Mouse (Mus musculus) lung, adult 2 months (tissue): ENCODE results near the gene Tor2a. TPM values are rescaled to one million over a fixed set of nuclear protein-coding genes. Genes with fewer than 3 reads are reported as not detected.

ENCODE experiments used
- DNase-seq: peaks from one replicate; pipeline ENCODE4 v3.0.0; 2022
- H3K4me1 ChIP-seq: fragments of 200-500 bp; 2 replicates; pipeline ENCODE4 v1.6.1; 2011; ENCODE audit warnings: low read length; ENCODE audit not compliant: control insufficient read depth, insufficient read depth
- H3K4me3 ChIP-seq: fragments of 200-500 bp; replicated peaks from 2 replicates; pipeline ENCODE3; 2011; ENCODE audit warnings: low read depth, mild to moderate bottlenecking, control low read depth, low read length; ENCODE audit errors: extremely low read depth
- CTCF ChIP-seq: fragments of 200-500 bp; IDR thresholded peaks from 2 replicates; pipeline ENCODE4 v1.5.1; 2011; ENCODE audit warnings: mild to moderate bottlenecking, low read length, control low read depth; ENCODE audit not compliant: insufficient read depth
- POLR2A ChIP-seq: fragments of 200-500 bp; IDR thresholded peaks from 2 replicates; pipeline ENCODE4 v1.6.1; 2011; ENCODE audit warnings: low read depth, mild to moderate bottlenecking, control low read depth, low read length, borderline replicate concordance; ENCODE audit errors: extremely low read depth
- WGBS: fragments of 180-500 bp; shearing (Covaris S2); methylation state at CpG from one replicate; pipeline ENCODE4 v1.1.7; 2018; 5-methylcytosine and 5-hydroxymethylcytosine counted together
- polyA plus RNA-seq: library from polyadenylated mRNA; depleted of rRNA; stranded (reverse); fragments of >200 nt; gene quantifications from 2 replicates; pipeline ENCODE4 v1.2.3, GENCODE M21; 2012

The Tor2a gene
- polyA plus RNA-seq, 1 experiment = 67.8 TPM

DNA sequence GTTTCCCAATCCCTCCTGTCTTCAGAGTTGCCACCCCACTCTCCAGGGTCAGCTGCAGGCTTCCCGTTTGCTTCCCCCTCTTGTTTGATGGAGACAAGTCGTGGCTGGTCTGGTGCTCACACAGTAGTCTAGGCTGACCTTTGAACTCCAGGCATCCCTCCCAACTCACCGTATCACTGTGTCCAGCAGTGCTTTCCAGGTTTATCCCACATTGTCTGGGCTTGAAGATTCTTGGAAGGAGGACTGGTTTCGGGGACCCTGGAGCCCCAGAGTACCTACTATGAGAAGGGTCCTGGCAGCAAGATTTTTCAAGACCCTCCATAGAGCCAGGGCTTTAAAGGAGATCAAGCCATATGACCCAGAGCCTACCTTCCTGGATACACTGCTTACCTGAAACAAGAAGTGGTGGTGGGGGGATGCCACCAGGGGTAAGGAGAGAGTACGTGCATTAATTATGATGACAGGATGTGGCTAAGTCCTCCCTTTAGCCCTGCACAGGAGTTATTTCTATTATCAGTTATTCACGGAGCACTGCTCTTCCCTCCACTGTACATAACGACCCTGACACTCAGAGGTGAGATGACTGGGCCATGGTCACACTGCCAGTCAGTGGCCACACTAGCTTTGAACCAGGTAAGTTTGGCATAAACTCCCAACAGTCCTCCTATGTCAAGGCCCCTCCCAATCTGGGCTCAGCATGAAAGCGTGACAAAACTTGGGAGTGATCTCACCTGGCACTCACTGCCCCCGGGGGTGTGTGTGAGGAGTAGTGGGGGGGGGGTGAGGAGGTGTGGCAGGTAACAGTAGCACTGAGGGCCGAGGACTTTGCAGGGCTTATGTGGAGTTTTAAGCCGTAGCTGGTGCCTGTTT lies 42.7 kb upstream of the Tor2a start:
- Histone ChIP-seq H3K4me3 (no peak overlapping the region), H3K4me1 (peaks cover 27% of the 10 kb centered on the region)
- WGBS = 34% methylated on average over 11 of the region's 11 CpGs
- no peak for DNase-seq
- TF ChIP-seq POLR2A (no peak), CTCF (no peak)

DNA sequence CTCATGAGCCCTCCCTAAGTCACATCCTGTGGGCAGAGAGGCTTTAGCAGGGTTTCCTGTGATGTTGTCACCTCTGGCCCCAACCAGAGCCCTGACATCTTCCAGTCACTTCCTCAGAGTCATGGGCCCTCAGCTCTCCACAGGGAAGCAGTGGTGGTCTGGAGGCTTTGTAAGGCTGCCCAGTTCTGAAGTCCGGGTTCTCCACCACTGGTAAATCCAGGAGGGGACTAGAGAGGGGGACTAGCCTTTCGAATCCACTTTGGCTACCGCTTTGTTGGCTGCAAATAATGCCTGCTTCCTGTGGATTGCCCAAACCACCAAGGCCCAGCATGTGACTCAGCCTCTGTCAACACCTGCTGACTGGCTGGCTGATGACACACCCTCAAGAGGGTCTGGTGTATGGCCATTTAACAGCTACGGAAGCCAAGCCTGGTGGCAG lies 42.0 kb upstream of the Tor2a start:
- H3K4me1 ChIP-seq = peaks cover 27% of the 10 kb centered on the region
- DNase-seq = peak; percentile 43
- TF ChIP-seq POLR2A (peak; percentile 27; the same call in 1 of the 2 replicates), CTCF (peak; percentile 11; the same call in 1 of the 2 replicates)
- WGBS = 18% methylated on average over 4 of the region's 4 CpGs
- no peak overlapping the region for H3K4me3 ChIP-seq

DNA sequence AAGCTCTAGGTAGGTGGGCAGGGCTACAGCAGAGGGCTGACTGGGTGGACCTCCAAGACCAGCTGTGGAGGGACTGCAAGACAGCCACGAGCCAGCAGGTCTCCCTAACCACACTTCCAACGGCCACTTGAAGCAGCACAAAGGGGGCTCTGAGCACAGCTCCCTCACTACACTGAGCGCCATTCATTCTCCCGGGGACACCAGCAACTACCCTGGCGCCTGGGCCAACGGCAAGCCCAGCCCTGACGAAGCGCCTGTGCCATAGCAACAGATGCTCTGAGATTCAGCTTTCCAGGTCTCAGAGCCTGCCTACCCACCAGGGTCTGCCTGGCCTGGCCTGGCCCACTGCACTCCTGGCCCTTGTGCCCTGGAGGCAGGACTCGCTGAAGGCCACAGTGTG lies 38.3 kb upstream of the Tor2a start:
- H3K4me3 ChIP-seq = no peak overlapping the region
- TF ChIP-seq POLR2A (no peak), CTCF (no peak)
- WGBS = 70% methylated on average over 9 of the region's 9 CpGs
- DNase-seq = no peak
- peaks cover 17% of the 10 kb centered on the region for H3K4me1 ChIP-seq

DNA sequence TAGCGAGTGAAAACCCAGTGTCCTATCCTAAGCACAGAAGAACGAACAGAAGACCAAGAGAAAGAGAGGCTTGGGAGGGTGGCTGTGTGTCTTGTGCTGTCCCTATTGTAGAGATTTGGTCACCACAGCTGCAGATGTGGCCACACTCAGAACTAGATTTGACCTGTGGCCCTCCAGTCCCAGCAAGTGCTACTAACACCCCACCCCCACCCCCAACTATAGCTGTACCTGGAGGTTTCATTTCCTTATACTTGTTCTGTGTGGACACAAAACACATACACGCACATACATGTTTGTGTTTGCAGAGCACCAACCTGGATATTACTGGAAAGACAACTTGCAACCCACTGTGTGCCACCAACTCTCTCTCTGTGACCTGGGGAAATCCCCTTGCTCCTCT lies 37.0 kb upstream of the Tor2a start:
- WGBS = 80% methylated on average over 3 of the region's 3 CpGs
- no peak for DNase-seq
- Histone ChIP-seq H3K4me3 (no peak overlapping the region), H3K4me1 (peaks cover 4% of the 10 kb centered on the region)
- TF ChIP-seq CTCF (no peak), POLR2A (no peak)

DNA sequence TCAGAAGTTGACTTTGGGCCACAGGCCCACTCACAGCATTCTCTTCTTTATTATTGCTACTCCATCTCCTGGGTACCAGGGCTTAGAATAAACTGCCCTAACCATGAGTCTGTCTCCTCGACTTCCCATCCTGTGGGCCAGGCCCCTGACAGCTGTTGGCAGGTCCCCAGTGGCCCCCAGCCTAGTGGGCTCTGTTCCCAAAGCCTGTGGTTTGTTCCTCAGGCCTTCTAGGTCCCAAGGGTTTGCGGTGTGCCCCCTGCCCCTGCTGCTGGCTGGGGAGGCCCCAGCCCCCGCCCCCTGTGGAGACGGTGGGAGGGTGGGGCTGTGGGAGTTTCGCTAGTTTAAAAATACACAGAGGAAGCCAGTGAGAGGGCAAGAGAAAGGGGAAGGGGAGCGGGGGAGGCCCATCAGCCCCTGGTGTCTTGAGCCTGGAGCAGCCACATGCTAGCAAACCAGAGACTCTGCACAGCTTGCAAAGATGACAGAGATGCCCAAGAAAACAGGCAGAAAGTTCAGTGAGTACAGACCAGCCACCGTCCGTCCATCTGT lies 36.3 kb upstream of the Tor2a start, which contains the start of gene Sh2d3c:
Sh2d3c (plus strand) TSS at position 375 of the 549 bp plus-strand sequence.
- Histone ChIP-seq H3K4me3 (peak within 1 kb of the TSS; percentile 58), H3K4me1 (no peaks in the 10 kb centered on the region; the same call in 1 of the 2 replicates)
- DNase-seq = no peak
- 36% methylated on average over 8 of the region's 8 CpGs for whole genome bisulfite sequencing
- TF ChIP-seq CTCF (no peak), POLR2A (no peak)

DNA sequence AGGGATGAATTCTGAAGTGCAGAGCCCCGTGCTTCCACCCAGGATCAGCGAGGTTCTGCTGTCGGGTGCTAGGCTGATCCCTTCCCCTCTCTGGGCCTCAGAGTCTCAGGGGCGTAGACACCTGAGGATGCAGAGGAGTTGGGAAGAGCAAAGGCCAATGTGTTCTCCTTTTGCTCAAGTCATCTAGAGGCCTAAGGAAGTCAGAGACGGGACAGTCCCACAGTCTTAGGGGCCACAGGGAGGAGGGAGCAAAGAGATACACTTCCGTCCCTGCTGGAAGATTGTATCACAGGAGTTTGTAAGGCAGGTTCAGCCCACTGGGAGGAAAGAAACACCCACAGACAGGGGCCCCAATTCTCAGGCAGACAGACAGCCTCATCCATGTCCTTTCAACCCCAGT lies 35.0 kb upstream of the Tor2a start:
- Histone ChIP-seq H3K4me1 (peaks cover 1% of the 10 kb centered on the region), H3K4me3 (peak overlapping the region; percentile 4)
- 53% methylated on average over 6 of the region's 6 CpGs for WGBS

DNA sequence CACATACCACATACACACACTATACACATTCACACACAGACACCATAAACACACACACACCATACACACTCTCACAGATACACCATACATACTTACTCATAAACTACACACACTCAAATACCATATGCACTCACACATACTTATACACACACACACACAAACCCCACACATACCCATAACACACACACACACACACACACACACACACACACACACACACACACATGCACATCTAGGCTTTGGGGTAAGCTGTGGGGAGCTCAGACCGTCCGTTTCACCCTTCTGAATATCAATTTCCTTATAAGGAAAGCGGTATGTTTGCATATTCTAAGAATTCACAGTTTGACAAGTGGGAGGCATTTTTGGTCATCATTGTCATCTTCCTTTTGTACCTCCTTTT lies 34.5 kb upstream of the Tor2a start:
- DNase-seq = no peak
- H3K4me3 ChIP-seq = no peak overlapping the region
- TF ChIP-seq CTCF (no peak), POLR2A (no peak)
- H3K4me1 ChIP-seq = peaks cover 3% of the 10 kb centered on the region
- 59% methylated on average over 3 of the region's 3 CpGs for WGBS

More for the DNA sequence above, 35.0 kb upstream of the Tor2a start:
- no peak for TF ChIP-seq CTCF
- TF ChIP-seq POLR2A = no peak
- no peak for DNase-seq

DNA sequence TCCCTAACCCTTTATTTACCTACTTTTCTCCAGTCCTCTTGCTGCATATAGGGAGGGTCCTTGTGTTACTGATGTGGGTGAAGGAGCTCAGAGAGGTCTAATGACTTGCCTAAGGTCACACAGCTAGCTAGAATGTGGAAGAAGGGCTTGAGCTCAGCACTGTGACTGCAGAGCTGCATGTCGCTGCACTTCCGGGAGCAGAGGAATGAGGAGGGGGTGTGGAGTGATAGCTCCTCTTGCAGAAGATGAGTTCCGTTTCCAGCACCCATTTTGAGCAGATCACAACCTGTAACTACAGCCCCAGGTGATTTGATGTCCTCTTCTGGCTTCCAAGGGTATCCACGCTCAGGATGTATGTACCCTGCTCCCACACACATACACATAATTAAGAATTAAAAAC lies 32.9 kb upstream of the Tor2a start:
- H3K4me1 ChIP-seq = peaks cover 3% of the 10 kb centered on the region
- no peak overlapping the region for H3K4me3 ChIP-seq
- WGBS = 83% methylated on average over 4 of the region's 4 CpGs
- no peak for DNase-seq
- no peak for TF ChIP-seq CTCF
- TF ChIP-seq POLR2A = no peak

DNA sequence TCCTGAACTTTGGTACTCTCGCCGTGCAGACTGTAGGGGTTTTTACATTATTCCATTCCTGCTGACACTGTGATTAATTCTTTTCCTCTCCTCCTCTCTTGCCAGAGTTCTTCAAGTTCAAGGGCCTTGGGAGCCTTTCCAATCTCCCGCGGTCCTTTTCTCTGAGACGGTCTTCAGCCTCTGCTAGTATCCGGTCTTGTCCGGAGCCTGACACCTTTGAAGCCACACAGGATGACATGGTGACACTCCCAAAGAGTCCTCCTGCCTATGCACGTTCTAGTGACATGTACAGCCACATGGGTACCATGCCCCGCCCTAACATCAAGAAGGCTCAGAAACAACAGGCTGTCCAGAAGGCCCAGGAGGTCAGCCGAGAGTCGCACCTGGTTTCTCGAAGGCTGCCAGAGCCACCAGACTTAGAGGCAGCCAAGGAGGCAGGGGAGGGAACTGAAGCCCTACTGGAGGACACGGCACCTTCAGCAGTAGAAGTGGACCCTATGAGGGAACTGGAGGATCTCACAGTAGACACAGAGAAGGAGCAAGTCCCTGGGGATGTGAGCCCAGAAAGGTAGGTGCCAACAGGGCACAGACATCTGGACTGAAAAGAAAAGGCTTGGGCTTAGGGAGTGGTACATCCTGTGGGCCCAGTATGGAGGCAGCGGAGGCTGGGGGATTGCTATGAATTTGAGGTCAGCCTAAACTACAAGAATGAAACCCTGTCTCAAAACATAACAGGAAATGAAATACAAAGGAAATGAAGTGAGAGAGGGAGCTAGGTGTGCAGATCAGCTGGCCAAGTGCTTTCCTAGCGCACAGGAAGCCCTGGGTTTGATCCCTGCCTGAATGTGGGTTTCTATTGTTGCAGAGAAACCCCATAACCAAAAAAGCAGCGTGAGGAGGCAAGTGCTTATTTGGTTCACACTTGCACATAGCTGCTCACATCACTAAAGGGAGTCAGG lies 31.9 kb upstream of the Tor2a start:
- H3K4me3 ChIP-seq = no peak overlapping the region
- no peak for DNase-seq
- peaks cover 3% of the 10 kb centered on the region for H3K4me1 ChIP-seq
- TF ChIP-seq CTCF (no peak), POLR2A (no peak)
- WGBS = 49% methylated on average over 16 of the region's 16 CpGs
